Mouse (Mus musculus) testis, postnatal 10 days (tissue): ENCODE results near the gene Dmrt1.

Experiments used
- DNase-seq: peaks from one replicate; pipeline ENCODE4 v3.0.0; 2021; ENCODE audit warnings: low spot score

Dmrt1 gene

GRCm38 (mm10) chr19:25622291-25623251 lies 117.2 kb downstream of the Dmrt1 start:
- DNase-seq, result peak; percentile 89

GRCm38 (mm10) chr19:25628490-25628889 lies 123.1 kb downstream of the Dmrt1 start:
- DNase-seq, result peak; percentile 84

GRCm38 (mm10) chr19:25635119-25635518 lies 129.7 kb downstream of the Dmrt1 start:
- DNase-seq, result no peak

DNA sequence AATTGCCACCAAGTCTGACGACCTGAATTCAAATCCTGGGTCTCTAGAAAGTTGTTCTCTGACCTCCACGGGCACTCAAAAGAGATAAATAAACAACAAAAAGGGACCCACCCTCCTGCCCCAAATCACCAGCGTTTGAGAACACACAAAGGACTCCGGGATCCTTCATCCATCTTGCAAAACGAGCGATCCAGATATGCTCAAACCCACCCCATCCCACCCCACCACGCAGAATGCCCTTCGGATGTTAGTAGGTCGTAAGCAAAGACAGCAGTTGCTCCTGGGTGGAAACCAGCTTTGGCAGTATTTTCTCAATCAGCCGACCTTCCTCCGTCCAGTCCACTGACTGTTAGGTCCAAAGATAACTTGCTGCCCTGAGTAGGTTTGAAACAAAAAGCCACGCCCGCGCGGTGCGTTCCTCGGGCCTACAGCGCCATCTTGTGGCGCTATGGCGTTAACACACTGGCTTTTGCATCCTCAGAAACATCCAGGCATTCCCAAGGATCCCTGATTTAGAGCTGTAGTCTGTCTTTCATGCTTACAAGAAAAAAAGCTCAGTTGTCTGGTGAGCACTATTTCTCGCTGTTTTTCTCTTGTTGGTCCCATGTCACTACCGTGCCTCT lies 130.3 kb downstream of the Dmrt1 start:
- DNase-seq, result peak; percentile 83

DNA sequence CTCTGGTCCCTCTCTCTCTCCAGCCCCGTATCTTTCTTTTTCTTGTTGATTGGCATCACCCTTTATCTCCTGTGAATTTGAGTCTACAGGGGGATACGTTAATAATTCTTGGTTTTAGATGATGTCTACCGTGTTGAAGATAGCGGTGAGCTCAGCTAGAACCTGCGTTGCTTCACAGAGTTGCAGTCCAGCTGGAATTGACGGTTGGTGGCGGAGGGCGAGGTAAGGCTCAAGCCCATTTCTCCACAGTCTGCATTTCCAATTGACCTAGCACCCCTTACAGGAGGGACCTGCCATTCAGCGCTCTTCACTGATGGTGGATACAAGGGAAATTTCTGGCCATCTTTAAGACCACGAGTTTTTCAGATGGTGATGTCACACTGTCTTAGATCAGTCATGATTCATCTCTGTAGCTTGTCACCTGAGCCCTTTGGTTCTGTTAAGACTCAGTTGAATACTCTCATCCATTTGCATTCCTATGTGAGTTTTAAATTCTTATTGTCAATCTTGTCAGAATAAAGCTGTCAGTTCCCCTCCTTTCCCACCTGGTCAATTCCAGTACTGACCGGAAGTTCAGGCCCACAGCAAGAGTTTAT lies 133.4 kb downstream of the Dmrt1 start:
- no peak for DNase-seq

- no peak for DNase-seq
These were observed 136.4 kb downstream of the Dmrt1 start for GRCm38 (mm10) chr19:25641786-25642185.

- DNase-seq, result no peak
These were observed 141.7 kb downstream of the Dmrt1 start for GRCm38 (mm10) chr19:25647136-25647535.

- DNase-seq, result no peak
These were observed 143.3 kb downstream of the Dmrt1 start for GRCm38 (mm10) chr19:25648701-25649100.

DNA sequence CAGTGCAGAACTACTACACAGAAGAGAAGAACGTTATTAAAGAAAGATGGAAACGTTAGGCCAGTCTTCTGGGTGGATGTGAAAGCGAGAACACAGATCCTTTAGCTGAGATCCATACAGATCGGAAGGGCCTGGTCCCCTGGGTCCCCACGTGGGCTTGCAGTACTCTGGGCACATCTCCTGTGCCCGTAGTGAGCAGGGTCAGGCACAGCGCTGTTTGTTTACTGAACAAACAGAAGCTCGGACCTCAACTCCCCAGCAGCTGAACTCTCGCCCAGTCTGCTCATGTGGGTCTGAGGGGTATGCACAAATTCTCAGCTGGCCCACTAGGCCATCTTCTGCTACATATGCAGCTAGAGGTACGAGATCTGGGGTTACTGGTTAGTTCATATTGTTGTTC lies 145.1 kb downstream of the Dmrt1 start:
- DNase-seq, result no peak

- DNase-seq, result no peak
These were observed 147.1 kb downstream of the Dmrt1 start for GRCm38 (mm10) chr19:25652560-25652959.
